Mouse (Mus musculus): Measurements from ENCODE around the gene Ank2.

DNA sequence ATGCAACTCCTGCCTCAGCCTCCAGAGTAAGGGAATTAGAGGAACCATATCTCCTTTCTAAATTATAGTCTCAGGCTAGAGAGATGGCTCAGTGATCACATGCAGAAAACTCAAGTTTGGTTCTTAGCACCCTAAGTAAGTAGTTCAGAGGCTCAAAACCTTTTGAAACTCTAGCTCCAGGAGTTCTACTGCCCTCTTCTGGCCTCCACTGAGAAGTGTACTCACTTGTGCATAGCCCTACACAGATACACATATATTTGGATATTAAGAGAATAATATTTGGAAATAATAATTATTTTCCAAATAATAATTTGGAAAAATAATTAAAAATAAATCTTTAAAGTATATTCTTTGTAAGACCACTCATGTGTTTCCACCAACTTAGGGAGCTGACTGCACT is 218.8 kb downstream of the Ank2 start:
- no peak for TF ChIP-seq CTCF (IDR thresholded peaks at IDR 0.05; ENCODE audit: insufficient read depth, low read length)
- TF ChIP-seq POLR2A (IDR thresholded peaks at IDR 0.05; ENCODE audit: borderline replicate concordance, extremely low read depth, low read depth, low read length): no peak
